Mouse (Mus musculus) adrenal gland, postnatal 4 days (tissue): ENCODE data around the gene Gm5294. TPM values are rescaled to one million over a fixed set of nuclear protein-coding genes. Genes with fewer than 3 reads are reported as not detected.

Source experiments
- DNase-seq, 2 experiments: peaks; one replicate each; pipeline ENCODE4 v3.0.0; 2021 to 2022; ENCODE audit warnings: low spot score in 2 of 2, mixed read lengths in 2 of 2
- total RNA-seq, 2 experiments: library from RNA; stranded (reverse); gene quantifications; 2 replicates each; pipeline ENCODE4 v1.2.3; 2021

The Gm5294 gene
- total RNA-seq, 2 experiments from 2014 or later, result not detected

- peak; percentile 84 to 85 for DNase-seq
These were observed 28.2 kb downstream of the Gm5294 start for GRCm38 (mm10) chr5:138848102-138848501.

DNA sequence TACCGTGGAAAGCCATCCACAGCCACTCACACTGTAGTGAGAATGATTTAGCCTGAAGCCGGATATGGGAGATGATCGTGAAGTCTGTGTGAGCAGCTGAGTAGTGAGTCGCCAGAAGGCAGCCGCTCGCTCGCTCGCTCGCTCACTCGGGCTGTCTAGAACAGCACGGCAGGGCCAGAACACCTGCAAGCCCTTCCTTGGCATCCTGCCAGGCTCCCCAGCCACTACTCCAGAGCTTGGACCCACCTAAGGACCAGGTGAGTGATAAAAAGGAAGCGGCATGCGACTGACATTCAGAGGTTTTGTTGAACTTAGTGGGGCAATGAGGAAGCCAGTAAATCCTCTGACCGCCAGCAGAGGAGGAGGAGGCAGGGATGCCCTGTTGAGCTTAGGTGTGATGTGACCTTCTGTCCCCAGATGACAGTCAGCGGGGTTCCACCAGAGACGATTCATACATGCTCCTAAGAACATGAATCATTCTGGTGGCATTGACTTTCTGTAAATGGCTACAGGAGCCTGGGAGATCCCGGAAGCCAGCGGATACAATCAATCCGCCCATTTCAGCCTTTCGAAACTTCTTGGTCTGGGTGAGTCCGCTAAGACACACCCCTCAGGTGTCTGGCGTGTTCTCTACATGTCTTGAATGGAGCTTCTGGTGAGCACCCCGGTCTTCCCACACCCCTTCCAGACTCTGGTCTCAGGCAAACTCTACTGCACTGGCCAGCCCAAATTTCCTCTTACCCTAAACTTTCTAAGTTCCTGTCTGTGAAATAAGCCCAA lies 30.0 kb downstream of the Gm5294 start:
- no peak for DNase-seq

DNA sequence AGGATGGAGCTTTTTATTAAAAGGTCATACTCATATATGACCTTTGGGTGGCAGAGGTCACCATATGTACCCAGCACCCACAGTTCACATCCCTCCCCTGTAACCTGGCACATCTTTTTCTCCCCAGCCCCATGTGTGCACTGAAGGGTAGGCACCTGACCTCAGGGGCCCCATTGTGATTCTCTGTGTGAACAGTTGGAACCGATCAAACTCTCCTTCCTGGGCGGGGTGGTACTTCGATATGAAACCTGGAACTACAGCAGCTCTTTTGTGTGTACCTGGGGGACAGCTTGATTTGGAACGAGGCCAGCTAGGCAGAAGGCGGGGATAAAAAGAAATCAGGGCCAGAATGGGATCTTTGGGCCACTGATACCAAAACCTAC lies 30.6 kb downstream of the Gm5294 start:
- no peak for DNase-seq

DNA sequence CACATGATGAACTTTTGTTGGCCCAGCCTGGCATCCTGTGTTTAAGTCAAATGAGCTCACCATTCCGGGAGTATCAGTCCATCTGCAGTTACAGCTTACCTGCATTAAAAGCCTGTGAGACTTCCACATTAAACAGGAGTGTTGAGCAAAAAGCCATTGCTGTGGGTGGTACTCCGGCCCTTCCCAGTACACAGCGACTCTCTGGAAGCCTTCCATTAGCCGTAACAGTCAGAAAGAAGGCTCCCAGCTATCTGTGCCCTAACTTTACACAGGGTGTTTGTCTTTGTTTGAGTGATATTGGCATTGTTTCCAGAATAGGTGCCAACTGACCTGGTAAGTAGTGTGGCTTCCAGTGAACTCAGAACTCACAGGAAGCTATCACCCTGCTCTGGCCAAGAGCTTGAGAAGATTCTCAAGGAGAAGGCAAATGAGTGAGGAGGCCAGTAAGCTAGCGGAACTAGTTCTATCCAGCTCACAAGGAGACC lies 31.5 kb downstream of the Gm5294 start:
- DNase-seq, result no peak

DNA sequence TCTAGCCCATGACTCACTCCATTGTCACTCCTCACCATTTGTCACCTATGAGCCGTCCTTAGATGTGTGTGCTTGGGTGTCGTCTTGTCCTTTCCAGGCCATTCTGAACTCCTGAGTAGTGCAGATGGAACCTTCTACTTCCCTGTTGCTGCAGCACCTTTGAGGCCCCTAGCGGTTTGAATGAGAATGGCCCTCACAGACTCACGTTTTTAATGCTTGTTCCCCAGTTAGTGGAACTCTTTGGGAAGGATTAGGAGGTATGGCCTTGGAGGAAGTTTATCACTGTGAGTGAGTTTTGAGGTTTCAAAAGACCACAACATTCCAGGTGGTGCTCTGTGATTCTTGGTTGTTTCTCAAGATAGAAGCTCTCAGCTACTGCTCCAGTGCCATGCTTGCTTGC lies 32.3 kb downstream of the Gm5294 start:
- DNase-seq, result no peak

DNA sequence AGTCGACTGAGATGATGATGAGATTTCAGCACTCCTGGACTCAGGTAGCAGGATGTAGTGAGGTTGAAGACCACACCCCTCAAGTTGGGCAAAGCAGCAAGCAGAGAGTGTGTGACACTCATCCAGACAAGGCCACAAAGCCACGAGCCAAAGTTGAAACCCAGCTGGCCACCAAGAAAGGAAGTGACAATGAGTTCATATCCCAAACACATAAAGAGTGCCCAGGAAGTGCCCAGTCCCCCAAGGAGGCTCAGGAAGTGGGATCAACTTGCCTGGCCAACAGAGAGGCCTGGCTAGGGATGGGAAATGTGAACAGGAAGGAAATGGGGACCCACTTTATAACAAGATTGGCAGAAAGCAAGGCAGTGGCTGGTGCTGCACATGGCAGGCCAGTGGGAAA lies 33.5 kb downstream of the Gm5294 start:
- DNase-seq, result no peak

DNA sequence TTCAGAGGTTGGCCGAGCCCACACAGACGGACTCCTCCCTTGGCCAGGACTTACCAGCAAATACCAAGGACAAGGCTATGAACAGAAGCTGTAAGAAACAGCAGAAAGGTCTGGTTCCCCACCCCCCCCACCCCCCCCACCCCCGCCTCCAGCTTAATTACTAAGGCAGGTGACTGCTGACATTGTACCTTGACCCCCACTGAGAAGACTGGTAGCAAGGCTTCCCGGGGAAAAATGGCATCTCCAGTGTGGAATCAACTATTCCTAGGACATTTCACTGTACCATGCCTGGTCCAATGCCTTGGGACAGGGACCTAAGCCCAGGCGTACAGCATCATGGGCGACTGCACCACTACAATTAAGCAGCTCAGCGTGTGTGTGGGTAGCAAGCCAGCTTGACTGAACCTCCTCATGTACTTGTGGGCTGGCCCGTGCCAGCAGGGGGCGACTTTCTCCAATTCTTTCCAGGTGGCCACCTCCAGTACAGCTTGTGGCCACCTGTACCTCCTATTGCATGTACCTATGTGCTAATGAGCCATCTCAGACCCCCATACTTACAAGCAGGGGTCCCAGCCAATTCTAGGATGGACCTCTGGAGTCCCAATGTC lies 37.2 kb downstream of the Gm5294 start:
- DNase-seq, result peak; percentile 46 to 68

GRCm38 (mm10) chr5:138857811-138858251 lies 38.0 kb downstream of the Gm5294 start:
- peak; percentile 13 to 15 for DNase-seq

- DNase-seq, result no peak
These were observed 43.8 kb downstream of the Gm5294 start for GRCm38 (mm10) chr5:138863681-138864146.

DNA sequence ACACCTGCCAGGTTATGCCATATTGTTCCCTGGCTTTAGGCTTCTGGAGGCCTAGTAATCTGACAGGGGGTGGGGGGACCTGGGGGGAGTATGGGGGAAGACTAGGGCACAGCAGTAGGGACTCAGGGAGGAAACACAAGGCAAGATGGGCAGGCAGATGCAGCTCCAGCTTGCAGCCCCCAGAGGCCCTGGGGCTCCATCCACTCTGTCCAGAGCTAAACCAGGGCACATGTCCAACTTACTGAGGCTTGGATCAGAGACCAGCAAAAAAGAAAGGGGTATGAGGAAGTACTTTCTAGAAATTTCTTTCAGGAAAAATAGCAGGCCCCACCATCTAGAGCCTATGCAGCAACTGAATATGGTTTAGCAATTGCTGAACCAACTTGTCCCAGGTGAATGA lies 44.3 kb downstream of the Gm5294 start:
- no peak for DNase-seq

GRCm38 (mm10) chr5:138864880-138865279 lies 45.0 kb downstream of the Gm5294 start:
- no peak for DNase-seq

GRCm38 (mm10) chr5:138865637-138866036 lies 45.8 kb downstream of the Gm5294 start:
- no peak for DNase-seq

Other genes starting within 250 kb of the Gm5294 start
- 10 to 100 TPM; 29.3 to 34.0 TPM for gene Zfp68, start 200.3 kb upstream of the Gm5294 start, total RNA-seq
- gene A430033K04Rik, start 197.2 kb upstream of the Gm5294 start, total RNA-seq, result 10 to 100 TPM; 11.2 to 11.7 TPM
- gene Fam20c, start 65.6 kb upstream of the Gm5294 start, total RNA-seq, result 10 to 100 TPM; 22.5 to 26.1 TPM
- gene Pdgfa, start 177.3 kb downstream of the Gm5294 start, total RNA-seq, result 10 to 100 TPM; 30.4 to 33.9 TPM